Mouse (Mus musculus) kidney, adult 2 months (tissue): ENCODE results near the gene Mib2.

Source experiments
- CTCF ChIP-seq: fragments of 200-500 bp; conservative IDR thresholded peaks from 2 replicates; pipeline ENCODE4 v1.5.1; 2011; ENCODE audit warnings: low read depth, mild to moderate bottlenecking, control low read depth, low read length, moderate library complexity, mixed read lengths; ENCODE audit not compliant: insufficient read depth, insufficient read length
- POLR2A ChIP-seq: fragments of 200-500 bp; IDR thresholded peaks from one replicate; pipeline ENCODE4 v1.6.1; 2011; ENCODE audit warnings: low read depth, low read length, control low read depth

GRCm38 (mm10) chr4:155704721-155705591 is 36.0 kb upstream of the Mib2 start, which contains the start of gene Ssu72:
- TF ChIP-seq CTCF, result no peak
- TF ChIP-seq POLR2A, result peak; percentile 32
